Mouse (Mus musculus): ENCODE data around the gene Galns. TPM values are rescaled to one million over a fixed set of nuclear protein-coding genes. Genes with fewer than 3 reads are reported as not detected.
"Not testable (repeated sequence)": the region's sequence is repeated elsewhere in the genome, so short reads cannot be mapped to it uniquely, and the experiment has no call there.

Galns gene
- polyA plus RNA-seq, 1 experiment from 2014 or later, result 8.7 TPM

DNA sequence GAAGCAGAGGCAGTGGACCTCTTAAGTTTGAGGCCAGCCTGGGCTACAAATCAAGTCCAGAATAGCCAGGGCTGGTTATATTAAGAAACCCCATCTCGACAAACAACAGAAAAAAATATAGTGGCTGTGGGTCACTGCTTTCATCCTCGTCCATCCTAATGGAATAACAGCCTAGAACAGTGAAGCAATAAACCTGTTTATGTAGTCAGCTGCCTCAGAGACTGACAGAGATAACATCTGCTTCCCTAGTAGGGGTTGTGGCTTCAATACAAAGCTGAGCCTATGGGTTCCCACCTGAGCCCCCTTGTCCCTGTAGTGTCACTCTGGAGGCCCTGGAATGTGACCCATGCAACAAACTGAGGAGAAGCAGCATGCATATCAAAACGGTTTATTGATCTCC, 37.0 kb downstream of the Galns start:
- no peak overlapping the region for H3K4me2 ChIP-seq (ENCODE audit: low read length)

DNA sequence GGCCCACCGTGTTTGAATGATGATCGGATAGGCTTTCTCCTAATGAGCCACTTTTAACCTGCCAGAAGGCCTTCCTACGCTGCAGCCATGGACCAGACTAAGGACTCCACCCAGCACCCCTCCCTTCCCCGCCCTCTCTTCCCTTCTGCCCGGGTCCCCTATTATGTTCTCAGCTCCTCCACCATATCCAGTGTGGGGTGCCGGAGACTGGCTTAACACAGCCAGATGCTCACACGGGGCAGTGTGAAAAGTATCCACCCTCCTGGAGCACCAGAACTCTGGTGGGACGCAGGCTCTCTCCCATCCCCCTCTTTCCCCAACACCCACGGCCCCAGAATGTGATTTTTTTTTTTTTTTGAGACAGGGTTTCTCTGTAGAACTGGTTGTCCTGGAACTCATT, 37.7 kb downstream of the Galns start:
- Histone ChIP-seq H3K9ac (ENCODE audit: low read depth, low read length) (no peak overlapping the region), H3K4me1 (ENCODE audit: control insufficient read depth, insufficient read depth, low read depth, low read length) (peaks cover 29% of the 10 kb centered on the region), H3K4me3 (ENCODE audit: low read length) (no peak overlapping the region), H3K9me3 (ENCODE audit: control insufficient read depth, low read length) (no peaks in the 10 kb centered on the region), H3K36me3 (ENCODE audit: control insufficient read depth, insufficient read depth, low read length) (peaks cover 12% of the 10 kb centered on the region; the same call in 1 of the 2 replicates), H3K27me3 (replicated peaks; ENCODE audit: control insufficient read depth, insufficient read depth, low read length) (no peaks in the 10 kb centered on the region), H3K4me2 (ENCODE audit: low read length) (no peak overlapping the region), H3K27ac (ENCODE audit: low read depth, low read length) (no peak overlapping the region; the same call in 1 of the 2 replicates)
- 49% methylated on average over 9 of the region's 9 CpGs for WGBS
- no peak for ATAC-seq

More for the DNA sequence above, 37.0 kb downstream of the Galns start:
- Histone ChIP-seq H3K36me3 (ENCODE audit: control insufficient read depth, insufficient read depth, low read length) (peaks cover 12% of the 10 kb centered on the region; the same call in 1 of the 2 replicates), H3K9me3 (ENCODE audit: control insufficient read depth, low read length) (no peaks in the 10 kb centered on the region), H3K27me3 (replicated peaks; ENCODE audit: control insufficient read depth, insufficient read depth, low read length) (no peaks in the 10 kb centered on the region), H3K27ac (ENCODE audit: low read depth, low read length) (no peak overlapping the region), H3K4me1 (ENCODE audit: control insufficient read depth, insufficient read depth, low read depth, low read length) (peaks cover 24% of the 10 kb centered on the region), H3K4me3 (ENCODE audit: low read length) (no peak overlapping the region), H3K9ac (ENCODE audit: low read depth, low read length) (no peak overlapping the region)
- 47% methylated on average over 3 of the region's 3 CpGs for WGBS
- no peak for ATAC-seq

DNA sequence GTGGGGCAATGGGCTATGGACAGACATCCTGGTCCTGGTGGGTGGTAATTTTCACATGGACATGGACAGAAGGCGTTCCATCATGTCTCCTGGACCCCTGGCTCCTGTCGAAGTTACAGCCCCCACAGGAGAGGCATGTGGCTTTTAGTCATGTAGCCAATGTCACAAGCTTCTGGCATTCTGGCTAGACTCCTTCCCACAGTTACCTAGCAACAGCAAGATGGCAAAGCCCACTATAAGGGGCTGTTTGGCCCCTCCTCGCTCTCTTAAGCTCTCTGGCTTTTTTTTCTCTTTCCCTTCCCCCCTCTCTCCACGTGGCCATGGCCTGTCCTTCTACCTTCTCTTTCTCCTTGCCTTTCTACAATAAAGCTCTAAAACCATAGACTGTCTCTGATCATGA, 38.1 kb downstream of the Galns start:
- H3K9ac ChIP-seq (ENCODE audit: low read depth, low read length); H3K9me3 ChIP-seq (ENCODE audit: control insufficient read depth, low read length); H3K4me3 ChIP-seq (ENCODE audit: low read length); H3K27ac ChIP-seq (ENCODE audit: low read depth, low read length); ATAC-seq; H3K4me2 ChIP-seq (ENCODE audit: low read length); H3K27me3 ChIP-seq (replicated peaks; ENCODE audit: control insufficient read depth, insufficient read depth, low read length): not testable (repeated sequence)
- peaks cover 29% of the 10 kb centered on the region for H3K4me1 ChIP-seq (ENCODE audit: control insufficient read depth, insufficient read depth, low read depth, low read length)
- peaks cover 12% of the 10 kb centered on the region; the same call in 1 of the 2 replicates for H3K36me3 ChIP-seq (ENCODE audit: control insufficient read depth, insufficient read depth, low read length)
- WGBS, result 31% methylated on average over 4 of the region's 4 CpGs

DNA sequence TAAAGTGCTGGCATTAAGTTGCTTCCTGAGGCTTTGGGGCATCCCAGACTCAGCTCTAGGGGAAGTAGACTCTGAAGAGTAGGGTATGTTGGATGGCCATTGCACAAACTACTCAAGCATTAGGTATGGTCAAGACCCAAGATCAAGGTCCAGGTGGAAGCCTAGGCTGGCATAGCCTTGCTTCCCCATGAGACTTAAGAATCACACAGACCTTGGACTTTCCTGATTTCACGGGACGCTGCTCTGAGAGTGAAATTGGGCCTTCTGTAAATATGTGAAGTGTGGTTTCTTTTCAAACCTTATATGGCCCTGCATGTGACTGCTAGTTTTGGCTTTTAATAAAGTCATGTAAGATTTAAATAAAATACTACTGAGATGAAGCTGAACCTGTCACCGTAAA, 38.5 kb downstream of the Galns start:
- no peak for ATAC-seq
- no peak overlapping the region for H3K4me2 ChIP-seq (ENCODE audit: low read length)
- no peak overlapping the region for H3K4me3 ChIP-seq (ENCODE audit: low read length)
- H3K9me3 ChIP-seq (ENCODE audit: control insufficient read depth, low read length), result no peaks in the 10 kb centered on the region
- no peak overlapping the region for H3K27ac ChIP-seq (ENCODE audit: low read depth, low read length)
- no peaks in the 10 kb centered on the region for H3K27me3 ChIP-seq (replicated peaks; ENCODE audit: control insufficient read depth, insufficient read depth, low read length)
- peaks cover 29% of the 10 kb centered on the region for H3K4me1 ChIP-seq (ENCODE audit: control insufficient read depth, insufficient read depth, low read depth, low read length)
- 90% methylated on average over 3 of the region's 3 CpGs for WGBS
- H3K36me3 ChIP-seq (ENCODE audit: control insufficient read depth, insufficient read depth, low read length), result peaks cover 12% of the 10 kb centered on the region; the same call in 1 of the 2 replicates
- no peak overlapping the region for H3K9ac ChIP-seq (ENCODE audit: low read depth, low read length)

DNA sequence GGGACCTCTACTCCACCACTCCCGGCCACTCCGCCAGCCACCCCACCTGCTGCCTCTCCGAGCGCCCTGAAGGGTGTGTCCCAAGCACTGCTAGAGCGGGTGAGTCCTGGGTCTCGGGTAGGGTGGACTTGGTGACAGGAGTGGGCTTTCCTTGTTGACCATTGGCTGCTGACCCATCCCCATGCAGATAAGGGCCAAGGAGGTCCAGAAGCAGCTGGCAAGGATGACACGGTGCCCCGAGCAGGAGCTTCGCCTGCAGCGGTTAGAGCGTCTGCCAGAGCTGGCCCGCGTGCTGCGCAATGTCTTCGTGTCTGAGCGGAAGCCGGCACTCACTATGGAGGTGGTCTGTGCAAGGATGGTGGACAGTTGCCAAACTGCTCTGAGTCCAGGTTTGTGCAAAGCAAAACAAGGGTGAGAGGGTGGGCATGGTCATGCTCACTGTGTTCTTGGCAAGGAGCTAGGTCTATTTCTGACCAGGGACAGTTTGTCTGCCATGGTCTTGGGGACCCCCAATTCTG, 39.5 kb downstream of the Galns start:
- H3K27ac ChIP-seq (ENCODE audit: low read depth, low read length), result no peak overlapping the region
- ATAC-seq, result no peak
- H3K9me3 ChIP-seq (ENCODE audit: control insufficient read depth, low read length), result no peaks in the 10 kb centered on the region
- 91% methylated on average over 17 of the region's 17 CpGs for WGBS
- H3K4me3 ChIP-seq (ENCODE audit: low read length), result no peak overlapping the region
- peaks cover 31% of the 10 kb centered on the region for H3K4me1 ChIP-seq (ENCODE audit: control insufficient read depth, insufficient read depth, low read depth, low read length)
- H3K36me3 ChIP-seq (ENCODE audit: control insufficient read depth, insufficient read depth, low read length), result peaks cover 12% of the 10 kb centered on the region; the same call in 1 of the 2 replicates
- H3K27me3 ChIP-seq (replicated peaks; ENCODE audit: control insufficient read depth, insufficient read depth, low read length), result no peaks in the 10 kb centered on the region
- no peak overlapping the region for H3K4me2 ChIP-seq (ENCODE audit: low read length)
- no peak overlapping the region for H3K9ac ChIP-seq (ENCODE audit: low read depth, low read length)

DNA sequence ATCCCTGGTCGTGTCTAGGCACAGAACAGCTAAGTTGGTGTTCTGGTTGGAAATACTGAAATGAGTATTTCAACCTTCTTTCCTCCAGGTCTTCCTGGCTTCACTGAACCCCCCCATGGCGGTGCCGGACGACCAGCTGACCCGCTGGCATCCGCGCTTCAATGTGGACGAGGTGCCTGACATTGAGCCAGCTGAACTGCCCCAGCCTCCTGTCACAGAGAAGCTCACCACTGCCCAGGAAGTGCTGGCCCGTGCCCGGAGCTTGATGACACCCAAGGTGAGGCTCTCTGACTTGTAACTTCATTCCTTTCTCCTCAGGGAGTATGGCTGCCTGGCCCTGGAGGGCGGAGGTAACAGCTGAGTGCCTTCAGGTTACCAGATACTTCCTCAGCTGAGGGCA, 40.1 kb downstream of the Galns start:
- Histone ChIP-seq H3K4me1 (ENCODE audit: control insufficient read depth, insufficient read depth, low read depth, low read length) (peaks cover 37% of the 10 kb centered on the region), H3K4me2 (ENCODE audit: low read length) (no peak overlapping the region), H3K27ac (ENCODE audit: low read depth, low read length) (no peak overlapping the region), H3K4me3 (ENCODE audit: low read length) (no peak overlapping the region), H3K9ac (ENCODE audit: low read depth, low read length) (no peak overlapping the region), H3K27me3 (replicated peaks; ENCODE audit: control insufficient read depth, insufficient read depth, low read length) (no peaks in the 10 kb centered on the region), H3K9me3 (ENCODE audit: control insufficient read depth, low read length) (no peaks in the 10 kb centered on the region), H3K36me3 (ENCODE audit: control insufficient read depth, insufficient read depth, low read length) (peaks cover 12% of the 10 kb centered on the region; the same call in 1 of the 2 replicates)
- ATAC-seq, result no peak
- 91% methylated on average over 11 of the region's 11 CpGs for WGBS

DNA sequence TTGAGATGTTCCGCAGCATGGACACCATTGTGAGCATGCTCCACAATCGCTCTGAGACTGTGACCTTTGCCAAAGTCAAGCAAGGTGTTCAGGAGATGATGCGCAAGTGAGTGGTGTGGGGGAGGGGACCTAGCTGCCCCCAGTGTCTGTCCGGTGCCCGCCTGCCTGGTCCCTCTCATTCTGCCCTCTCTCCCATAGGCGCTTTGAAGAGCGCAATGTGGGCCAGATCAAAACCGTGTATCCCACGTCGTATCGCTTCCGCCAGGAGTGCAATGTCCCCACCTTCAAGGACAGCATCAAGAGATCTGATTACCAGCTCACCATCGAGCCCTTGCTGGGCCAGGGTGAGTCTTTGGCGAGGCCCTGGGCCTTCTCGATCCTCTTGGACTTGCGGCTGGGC, 41.3 kb downstream of the Galns start:
- ATAC-seq, result no peak
- WGBS, result 95% methylated on average over 16 of the region's 16 CpGs

DNA sequence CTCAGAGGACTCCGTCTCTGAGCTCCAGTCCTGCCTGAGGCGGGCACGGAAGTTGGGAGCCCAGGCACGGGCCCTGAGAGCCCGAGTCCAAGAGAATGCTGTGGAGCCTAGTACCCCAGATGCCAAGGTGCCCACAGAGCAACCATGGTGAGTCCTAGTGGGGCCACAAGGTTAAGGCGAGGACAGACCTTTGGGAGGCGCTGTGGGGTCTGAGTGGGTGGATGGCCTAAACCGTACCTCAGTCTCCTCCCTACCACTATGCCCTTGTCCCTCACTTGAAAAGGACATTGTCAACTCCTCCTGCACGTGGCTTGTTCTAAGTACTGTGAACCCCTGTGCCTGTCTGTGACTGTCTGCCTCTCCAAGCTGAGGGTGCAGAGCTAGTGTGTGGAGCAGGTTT, 41.9 kb downstream of the Galns start:
- Histone ChIP-seq H3K4me2 (ENCODE audit: low read length) (peak overlapping the region; percentile 91), H3K27ac (ENCODE audit: low read depth, low read length) (no peak overlapping the region), H3K4me3 (ENCODE audit: low read length) (peak overlapping the region; percentile 76), H3K27me3 (replicated peaks; ENCODE audit: control insufficient read depth, insufficient read depth, low read length) (no peaks in the 10 kb centered on the region), H3K36me3 (ENCODE audit: control insufficient read depth, insufficient read depth, low read length) (0 out of 2 replicates have a peak, but pooled peaks cover 9% of the 10 kb centered on the region), H3K9ac (ENCODE audit: low read depth, low read length) (peak overlapping the region; percentile 41), H3K4me1 (ENCODE audit: control insufficient read depth, insufficient read depth, low read depth, low read length) (peaks cover 19% of the 10 kb centered on the region), H3K9me3 (ENCODE audit: control insufficient read depth, low read length) (no peaks in the 10 kb centered on the region)
- ATAC-seq, result no peak
- 56% methylated on average over 9 of the region's 9 CpGs for WGBS

More for the DNA sequence above, 41.3 kb downstream of the Galns start:
- Histone ChIP-seq H3K4me2 (ENCODE audit: low read length) (no peak overlapping the region), H3K36me3 (ENCODE audit: control insufficient read depth, insufficient read depth, low read length) (peaks cover 12% of the 10 kb centered on the region; the same call in 1 of the 2 replicates), H3K27ac (ENCODE audit: low read depth, low read length) (no peak overlapping the region), H3K9ac (ENCODE audit: low read depth, low read length) (no peak overlapping the region), H3K4me1 (ENCODE audit: control insufficient read depth, insufficient read depth, low read depth, low read length) (peaks cover 25% of the 10 kb centered on the region), H3K9me3 (ENCODE audit: control insufficient read depth, low read length) (no peaks in the 10 kb centered on the region), H3K27me3 (replicated peaks; ENCODE audit: control insufficient read depth, insufficient read depth, low read length) (no peaks in the 10 kb centered on the region), H3K4me3 (ENCODE audit: low read length) (no peak overlapping the region)

DNA sequence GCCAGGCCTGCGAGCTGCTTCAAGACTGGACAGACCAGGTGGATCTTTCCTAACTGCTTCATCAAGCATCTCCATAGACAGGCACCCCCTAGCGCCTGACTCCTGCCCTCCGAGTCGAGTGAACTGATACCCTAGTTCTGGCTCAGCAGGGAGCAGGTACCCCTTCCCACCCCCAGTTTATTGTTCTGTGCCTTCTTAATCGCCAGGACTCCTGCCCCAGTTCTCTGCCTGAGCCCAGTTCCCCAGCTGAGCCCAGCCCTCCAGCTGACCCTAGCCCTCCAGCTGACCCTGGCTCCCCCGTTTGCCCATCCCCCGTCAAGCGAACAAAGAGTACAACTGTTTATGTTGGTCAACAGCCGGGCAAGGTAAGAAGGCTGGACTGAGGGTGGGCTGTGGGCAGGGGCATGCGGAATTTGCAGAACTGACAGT, 42.4 kb downstream of the Galns start:
- peak overlapping the region; percentile 41 for H3K9ac ChIP-seq (ENCODE audit: low read depth, low read length)
- 8% methylated on average over 10 of the region's 10 CpGs for WGBS
- ATAC-seq, result no peak
- H3K27me3 ChIP-seq (replicated peaks; ENCODE audit: control insufficient read depth, insufficient read depth, low read length), result no peaks in the 10 kb centered on the region
- H3K4me2 ChIP-seq (ENCODE audit: low read length), result peak overlapping the region; percentile 91
- H3K4me1 ChIP-seq (ENCODE audit: control insufficient read depth, insufficient read depth, low read depth, low read length), result peaks cover 18% of the 10 kb centered on the region
- H3K9me3 ChIP-seq (ENCODE audit: control insufficient read depth, low read length), result no peaks in the 10 kb centered on the region
- peak overlapping the region; percentile 76 for H3K4me3 ChIP-seq (ENCODE audit: low read length)
- H3K27ac ChIP-seq (ENCODE audit: low read depth, low read length), result no peak overlapping the region
- 0 out of 2 replicates have a peak, but pooled peaks cover 9% of the 10 kb centered on the region for H3K36me3 ChIP-seq (ENCODE audit: control insufficient read depth, insufficient read depth, low read length)
